Comparison of ENCODE assay signal across 20 mouse cellular contexts in the genomic region with DNA sequence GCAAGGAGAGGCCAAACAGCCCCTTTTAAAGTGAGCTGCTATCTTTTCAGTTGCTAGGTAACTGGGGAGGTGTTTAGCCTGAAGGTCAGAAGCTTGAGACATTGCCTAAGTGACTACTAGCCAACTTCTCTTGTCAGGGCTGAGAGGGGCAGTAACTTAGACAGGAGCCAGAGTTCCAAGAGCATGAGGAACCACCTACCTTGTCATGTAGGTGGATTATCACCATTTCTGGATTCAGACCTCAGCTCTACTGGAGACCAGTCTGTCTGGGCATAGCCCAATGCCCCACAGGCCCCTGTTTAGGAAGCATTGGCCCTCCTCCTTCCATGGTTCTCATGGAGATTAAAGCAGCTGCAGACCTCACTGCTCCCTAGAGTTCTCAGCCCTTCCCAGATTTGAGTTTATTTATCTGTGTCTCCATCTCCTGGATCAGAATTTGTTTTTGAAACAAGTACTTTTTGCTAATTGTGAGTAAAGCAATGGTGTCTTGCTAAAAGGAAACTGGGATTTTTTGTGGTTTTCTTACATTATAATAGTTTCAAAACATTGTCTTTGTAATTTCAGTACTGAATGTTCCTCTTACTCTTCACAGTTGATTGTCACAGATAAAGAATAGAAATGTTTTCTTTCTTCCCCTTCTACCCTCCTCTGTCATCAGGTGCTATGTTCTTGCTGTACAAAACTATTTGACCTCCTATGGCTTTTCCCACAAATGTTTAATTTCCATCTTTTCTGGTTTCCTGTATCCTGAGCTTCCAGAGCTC. TPM values are rescaled to one million over a fixed set of nuclear protein-coding genes. Genes with fewer than 3 reads are reported as not detected.
DNase-seq lines count a peak whose midpoint lies in the region; ATAC-seq and TF ChIP-seq lines count a peak whose summit lies in the region.
"Had no signal": no experiment of that assay in that cellular context is flagged by ENCODE, and none has a peak within 500 bp of the region (broad histone marks: within the 10 kb centered on the region; RNA-seq: fewer than 3 reads in every experiment).

No protein-coding gene starts in this region.

- DNase-seq in embryo, embryonic 10 days (ENCODE audit: low spot score) = peak; percentile 8
- DNase-seq in embryo, embryonic 9.5 days (ENCODE audit: extremely low spot score) = no peak
- DNase-seq in CD4-positive, CD25-positive, alpha-beta regulatory T cell, adult 2 months (ENCODE audit: low read depth, low spot score) = peak; percentile 20
- DNase-seq in thymus, postnatal 25 days = no peak
- no peak for DNase-seq in urinary bladder, postnatal 14 days (ENCODE audit: low spot score)
- DNase-seq in layer of hippocampus, postnatal 14 days (ENCODE audit: low spot score in 2 of 2) = no peak
- DNase-seq: adrenal gland, postnatal 14 days; cerebellum, adult 8-10 months; gastrocnemius, adult 2 months had no signal

- ATAC-seq in inflammation-experienced regulatory T-cells, adult 6 months = peak; percentile 78

- TF ChIP-seq POLR2A in bone marrow, adult 2 months (IDR thresholded peaks at IDR 0.05; ENCODE audit: borderline replicate concordance, control insufficient read depth, low read depth, low read length) = no peak

- peaks cover 2% of the 10 kb centered on the region for H3K4me1 ChIP-seq in bone marrow, adult 2 months (ENCODE audit: control insufficient read depth, insufficient read depth, low read length)
- H3K4me1 ChIP-seq: embryonic facial prominence, embryonic 15.5 days; hindbrain, embryonic 13.5 days; intestine, embryonic 15.5 days; liver, embryonic 15.5 days; midbrain, embryonic 12.5 days; stomach, embryonic 15.5 days had no signal

- peak overlapping the region; percentile 24; the same call in 1 of the 2 replicates for H3K27ac ChIP-seq in bone marrow, adult 2 months (ENCODE audit: control insufficient read depth, insufficient read depth, low read depth, low read length, poor library complexity)
- H3K27ac ChIP-seq: embryonic facial prominence, embryonic 15.5 days; forebrain, embryonic 10.5 days; gastrocnemius, adult 2 months; heart, embryonic 13.5 days; hindbrain, embryonic 13.5 days; intestine, embryonic 15.5 days; liver, embryonic 15.5 days; macrophage; midbrain, embryonic 12.5 days; stomach, embryonic 15.5 days had no signal

- TF ChIP-seq CTCF in bone marrow, adult 2 months (IDR thresholded peaks at IDR 0.05; ENCODE audit: control insufficient read depth, insufficient read depth, low read length) = no peak

- H3K4me3 ChIP-seq in bone marrow, adult 2 months (replicated peaks; ENCODE audit: control insufficient read depth, low read depth, low read length) = no peak overlapping the region
- H3K4me3 ChIP-seq: embryonic facial prominence, embryonic 15.5 days; forebrain, embryonic 10.5 days; gastrocnemius, adult 2 months; heart, embryonic 13.5 days; hindbrain, embryonic 13.5 days; intestine, embryonic 15.5 days; liver, embryonic 15.5 days; midbrain, embryonic 12.5 days; stomach, embryonic 15.5 days had no signal

RNA-seq across cellular contexts. Expression of gene Tmem106b, which starts 8.1 kb away (rescaled TPM):
- polyA plus RNA-seq in bone marrow, adult 2 months (2011; ENCODE audit: insufficient read depth, insufficient read length, low replicate concordance, missing spikeins) = 5.7 and 6.3 TPM in 2 replicates
- polyA plus RNA-seq in inflammation-experienced regulatory T-cells, adult 6 months (2017; shearing (Covaris generic)) = 10 to 100 TPM; 31.6 to 38.1 (median 37.0) TPM
- 100 to 1,000 TPM; 156 to 164 TPM for total RNA-seq in layer of hippocampus, postnatal 14 days (2021)

Comparison
In these comparisons a context has a peak if more than half of its experiments do, and no peak if none do; other contexts are left out.
1. DNase-seq: peak in embryo, embryonic 10 days (single experiment) and CD4-positive, CD25-positive, alpha-beta regulatory T cell, adult 2 months (single experiment); none in embryo, embryonic 9.5 days (single experiment), thymus, postnatal 25 days (single experiment), urinary bladder, postnatal 14 days (single experiment) and layer of hippocampus, postnatal 14 days (0 of 2).